Mouse (Mus musculus): ENCODE measurements around the gene Atrnl1.
"Not testable (repeated sequence)": the region's sequence is repeated elsewhere in the genome, so short reads cannot be mapped to it uniquely, and the experiment has no call there.

The Atrnl1 gene

DNA sequence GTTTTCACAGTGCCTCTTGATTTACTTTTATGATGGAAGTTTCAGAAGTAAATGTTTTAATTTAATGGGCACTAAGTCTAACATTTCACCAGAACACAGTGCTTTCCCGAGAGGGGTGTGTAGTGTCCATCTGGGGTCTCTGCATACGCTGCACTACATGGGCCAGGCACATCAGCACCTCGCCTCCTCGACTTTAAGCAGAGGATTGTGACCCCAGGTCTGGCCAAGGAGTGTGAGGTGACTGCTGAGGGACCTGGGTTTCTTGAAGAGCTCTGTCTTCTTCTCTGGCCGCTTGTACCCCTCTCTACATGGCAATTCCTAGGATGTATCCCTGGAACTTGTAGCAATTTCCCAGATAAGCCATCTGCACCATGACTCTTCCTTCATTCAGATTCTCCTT, 422.4 kb downstream of the Atrnl1 start:
- DNase-seq (ENCODE audit: low spot score) = no peak

DNA sequence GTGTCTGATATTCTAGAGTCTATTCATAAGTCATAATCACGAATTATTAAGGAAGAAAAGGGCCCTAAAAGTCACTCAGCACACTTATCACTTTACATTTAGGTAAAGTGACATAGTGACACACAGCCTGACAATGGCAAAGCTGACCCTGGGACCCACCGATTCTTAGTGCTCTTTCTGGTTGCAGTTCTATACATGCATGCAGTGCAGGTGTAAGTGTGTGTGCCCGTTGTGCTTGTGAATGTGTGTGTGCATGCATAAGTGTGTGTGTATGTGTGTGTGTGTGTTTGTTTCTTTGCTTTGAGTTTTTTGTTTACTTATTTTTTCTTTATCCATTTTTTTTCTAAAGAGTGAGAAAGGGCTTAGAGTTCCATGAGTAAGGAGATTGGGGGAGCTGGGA, 425.3 kb downstream of the Atrnl1 start:
- no peak for DNase-seq (ENCODE audit: low spot score)

DNA sequence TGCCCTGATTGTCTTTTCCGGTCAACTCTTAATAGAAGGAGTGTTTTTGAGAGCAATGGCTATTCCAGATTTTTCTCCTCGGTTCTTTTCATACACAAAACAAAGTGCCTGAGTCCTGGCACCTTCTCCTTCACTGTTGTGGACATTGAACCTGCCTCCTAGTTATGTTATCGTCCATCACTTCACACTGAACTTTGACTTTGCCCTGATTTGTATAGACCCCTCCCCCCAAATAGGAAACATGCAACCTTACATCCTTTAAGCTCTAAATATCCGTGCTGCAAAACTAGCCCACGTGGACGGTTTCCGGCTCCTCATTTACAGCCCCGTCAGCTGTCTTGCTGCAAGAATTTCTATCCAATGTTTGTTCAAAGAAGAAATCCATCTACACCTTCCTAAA, 432.3 kb downstream of the Atrnl1 start:
- no peak for DNase-seq (ENCODE audit: low spot score)

DNA sequence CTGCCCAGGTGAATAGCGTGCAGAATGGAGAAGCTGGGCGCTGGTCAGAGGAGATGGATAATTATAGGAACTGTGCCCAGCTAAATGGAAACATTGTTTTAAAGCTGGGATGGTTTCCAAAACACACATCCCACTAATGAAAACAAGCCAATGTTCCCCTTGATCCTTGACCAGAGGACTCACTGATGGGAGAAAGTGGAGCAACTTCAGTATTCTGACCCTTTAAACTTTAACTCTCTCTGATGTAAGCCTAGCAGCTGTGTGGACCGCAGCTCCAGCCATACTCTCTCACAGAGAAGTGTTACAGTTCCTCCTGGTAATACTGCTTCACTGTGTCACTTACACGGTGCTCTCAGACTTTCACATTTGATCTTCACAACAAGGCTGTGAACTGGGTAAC, 432.7 kb downstream of the Atrnl1 start:
- DNase-seq (ENCODE audit: low spot score) = no peak

DNA sequence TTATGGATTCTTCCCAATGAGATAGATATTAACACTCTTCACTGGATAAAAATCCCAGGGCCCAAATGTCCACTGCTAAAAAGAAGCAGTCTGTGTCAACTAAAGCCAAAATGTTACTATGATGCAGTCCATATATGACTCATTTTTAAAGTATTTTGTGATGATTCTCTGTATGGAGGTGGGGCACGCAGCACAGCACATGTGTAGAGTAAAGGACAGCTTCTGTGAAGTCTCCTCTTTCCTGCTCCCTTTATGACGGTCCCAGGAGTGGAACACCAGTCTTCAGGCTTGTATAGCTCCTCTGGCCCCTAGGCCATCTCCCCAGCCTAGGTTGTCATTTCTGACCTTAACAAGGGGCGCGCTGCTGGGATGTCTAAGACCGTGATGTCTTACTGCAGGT, 434.0 kb downstream of the Atrnl1 start:
- DNase-seq (ENCODE audit: low spot score) = no peak

DNA sequence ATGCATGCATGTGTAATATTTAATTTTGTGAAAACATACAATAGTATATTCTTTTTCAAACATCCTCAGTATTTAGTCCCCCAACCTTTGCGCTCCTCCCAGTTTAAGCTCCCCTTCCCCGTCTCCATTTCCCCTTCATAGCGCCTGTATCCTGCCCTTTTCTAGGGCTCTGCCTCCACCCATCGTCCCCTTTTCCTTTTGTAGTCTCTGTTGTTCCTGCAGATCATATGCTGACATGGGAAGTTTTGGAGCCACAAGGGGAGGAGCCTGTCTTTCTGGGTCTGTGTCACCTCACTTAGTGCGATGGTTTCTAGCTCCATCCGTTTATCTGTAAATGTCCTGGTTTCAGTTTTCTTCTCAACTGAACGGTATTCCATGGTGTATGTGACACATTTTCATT, 435.8 kb downstream of the Atrnl1 start:
- DNase-seq (ENCODE audit: low spot score) = no peak

DNA sequence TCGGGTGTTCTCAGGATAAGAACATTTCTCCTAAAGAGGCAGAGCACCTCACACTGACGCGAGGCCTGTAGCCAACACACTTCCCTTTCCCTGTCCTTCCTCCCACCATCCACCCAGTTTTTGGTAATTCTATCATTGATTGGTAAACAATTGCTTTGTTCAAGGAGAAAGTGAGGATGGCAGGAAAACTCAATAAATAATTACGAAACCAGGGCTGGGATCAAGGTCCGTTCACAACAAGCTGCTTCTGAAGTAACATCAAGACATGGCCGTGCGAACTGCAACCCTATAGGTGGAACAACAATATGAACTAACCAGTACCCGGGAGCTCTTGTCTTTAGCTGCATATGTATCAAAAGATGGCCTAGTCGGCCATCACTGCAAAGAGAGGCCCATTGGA, 439.6 kb downstream of the Atrnl1 start:
- DNase-seq (ENCODE audit: low spot score) = not testable (repeated sequence)

DNA sequence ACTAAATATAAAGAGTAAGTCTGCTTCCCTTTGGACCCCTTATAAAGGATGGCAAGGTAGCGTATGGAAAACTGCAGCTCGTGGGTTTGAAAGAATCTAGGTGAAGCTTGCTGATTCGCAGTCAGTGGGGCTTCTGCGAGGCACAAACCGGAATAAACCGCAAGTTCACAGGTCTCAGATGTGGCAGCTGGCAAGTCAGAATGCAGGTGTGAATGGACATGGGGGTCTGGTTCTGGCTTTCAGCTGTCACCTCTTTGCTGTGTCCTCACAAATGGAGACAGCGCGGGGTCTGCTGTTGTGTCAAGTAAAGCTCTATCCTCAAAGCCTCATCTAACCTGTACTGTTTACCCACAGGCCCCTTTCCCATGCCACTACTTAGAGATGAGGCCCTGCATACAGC, 440.2 kb downstream of the Atrnl1 start:
- DNase-seq (ENCODE audit: low spot score) = no peak

DNA sequence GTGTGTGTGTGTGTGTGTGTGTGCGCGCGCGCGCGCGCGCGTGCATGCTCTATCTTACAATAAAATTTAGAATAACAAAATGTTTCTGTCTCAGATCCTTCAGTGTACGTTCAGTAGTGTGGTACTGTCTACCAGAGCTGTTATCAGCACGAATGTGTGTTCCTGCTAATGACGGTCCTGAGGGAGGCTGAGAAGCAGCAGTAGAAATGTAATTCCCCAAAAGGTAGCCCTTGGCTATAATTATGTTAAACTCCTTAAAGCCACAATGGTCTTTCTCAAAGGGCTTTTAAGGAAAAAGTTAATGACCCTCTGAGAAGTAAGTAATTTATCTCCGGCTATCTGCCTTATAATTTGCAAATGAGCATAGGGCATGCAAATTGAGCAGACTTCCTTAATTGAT, 441.1 kb downstream of the Atrnl1 start:
- no peak for DNase-seq (ENCODE audit: low spot score)

DNA sequence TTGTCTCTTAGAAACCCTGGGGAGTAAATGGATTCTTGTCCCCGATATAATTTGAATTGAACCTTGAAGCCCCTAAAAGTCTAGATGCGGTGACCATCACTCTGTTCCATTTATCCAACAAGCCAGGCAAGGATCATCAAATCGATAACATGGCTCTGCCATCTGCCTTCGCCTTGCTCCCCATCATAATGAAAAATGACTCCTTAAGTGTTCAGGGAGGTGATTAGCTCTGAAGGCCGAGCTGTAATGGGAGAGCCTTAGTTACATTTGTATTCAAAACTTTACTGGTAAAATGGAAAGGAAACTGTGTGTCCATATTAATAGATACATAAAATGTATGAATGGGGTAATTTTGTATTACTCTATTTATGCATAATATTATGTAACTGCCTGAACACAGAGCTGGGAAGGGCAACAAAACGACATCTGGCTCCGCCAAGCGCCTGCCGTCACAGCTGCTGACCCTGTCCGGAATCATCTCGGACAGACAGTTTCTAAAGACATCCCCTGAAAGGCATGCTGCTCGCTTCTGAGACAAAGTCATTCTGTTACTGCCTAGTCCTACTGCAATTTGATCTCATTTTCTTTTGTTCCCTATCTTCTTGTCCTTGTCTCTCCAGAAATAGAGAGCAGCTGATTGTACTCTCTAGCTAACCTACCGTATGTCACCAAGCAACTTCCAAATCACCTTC, 441.8 kb downstream of the Atrnl1 start:
- DNase-seq (ENCODE audit: low spot score) = no peak

DNA sequence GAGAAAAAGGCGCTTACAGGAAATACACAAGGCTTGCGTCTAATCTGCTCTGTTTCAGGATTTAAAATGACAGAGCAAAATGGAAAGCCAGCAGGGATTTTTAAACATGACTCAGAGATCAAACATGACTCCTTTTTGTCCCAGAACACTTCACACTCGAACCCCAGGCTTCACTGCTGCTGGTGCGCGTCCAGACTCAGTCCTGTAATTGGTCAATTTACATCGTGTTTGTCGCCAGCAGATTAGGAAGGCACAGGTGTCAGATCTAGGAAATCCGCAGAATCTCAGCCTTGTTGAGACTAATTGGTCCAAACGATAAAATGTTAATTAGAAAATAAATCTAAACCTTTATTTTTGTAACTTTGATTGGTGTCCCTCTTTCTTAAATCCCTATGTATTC, 448.9 kb downstream of the Atrnl1 start:
- DNase-seq (ENCODE audit: low spot score) = no peak

DNA sequence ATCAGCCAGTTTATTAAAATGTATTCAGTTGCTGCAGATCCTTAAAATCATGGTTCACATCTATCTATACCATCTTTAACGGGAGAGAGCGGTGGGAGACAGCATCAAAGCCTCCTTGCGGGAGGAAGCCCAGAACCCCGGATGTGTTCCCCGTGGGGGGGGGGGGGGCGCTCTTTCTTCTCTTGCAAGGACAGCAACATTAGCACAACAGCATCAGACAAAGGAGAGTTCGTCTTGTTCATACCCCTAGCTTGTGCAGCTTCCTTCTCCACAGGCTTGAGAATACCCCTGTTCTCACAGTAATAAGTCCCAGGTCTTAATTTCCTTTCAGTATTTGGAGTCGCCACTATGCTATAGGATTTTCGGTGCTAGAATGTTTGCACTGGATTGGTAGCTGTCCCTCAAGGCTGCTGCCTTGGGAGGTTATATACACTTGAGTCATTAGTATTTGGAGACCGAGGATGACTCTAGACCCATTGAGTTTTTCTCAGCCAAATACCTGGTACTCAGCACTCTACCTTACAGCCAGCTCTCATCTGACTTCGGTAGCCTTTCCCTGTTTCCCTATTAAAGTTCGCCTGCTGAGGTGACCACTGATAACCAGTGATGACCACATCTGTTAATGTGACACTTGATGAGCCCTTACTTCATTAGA, 449.5 kb downstream of the Atrnl1 start:
- no peak for DNase-seq (ENCODE audit: low spot score)

DNA sequence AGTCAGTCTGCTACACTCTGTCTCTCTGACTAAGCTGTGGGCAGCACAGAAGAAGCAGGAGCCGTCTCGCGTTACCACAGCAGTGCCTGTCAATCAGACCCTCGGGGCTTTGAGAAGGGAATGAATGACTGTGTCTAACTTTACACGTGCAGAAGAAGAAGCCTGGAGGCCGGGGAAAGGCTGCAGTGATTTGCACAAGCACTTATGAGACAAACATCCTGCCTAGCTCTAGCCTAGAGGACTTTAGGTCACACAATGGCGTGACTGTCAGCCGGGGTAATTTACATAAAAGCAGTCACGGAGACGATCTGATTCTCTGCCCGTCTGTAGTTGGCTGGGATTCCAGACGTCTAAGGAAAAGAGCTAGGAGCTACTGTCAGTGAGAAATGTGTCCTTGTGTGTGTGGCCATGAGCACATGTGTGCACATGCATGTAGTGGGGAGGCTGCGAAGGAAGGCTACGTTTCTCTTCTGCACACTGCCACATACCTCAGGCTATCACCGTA, 450.1 kb downstream of the Atrnl1 start:
- no peak for DNase-seq (ENCODE audit: low spot score)

DNA sequence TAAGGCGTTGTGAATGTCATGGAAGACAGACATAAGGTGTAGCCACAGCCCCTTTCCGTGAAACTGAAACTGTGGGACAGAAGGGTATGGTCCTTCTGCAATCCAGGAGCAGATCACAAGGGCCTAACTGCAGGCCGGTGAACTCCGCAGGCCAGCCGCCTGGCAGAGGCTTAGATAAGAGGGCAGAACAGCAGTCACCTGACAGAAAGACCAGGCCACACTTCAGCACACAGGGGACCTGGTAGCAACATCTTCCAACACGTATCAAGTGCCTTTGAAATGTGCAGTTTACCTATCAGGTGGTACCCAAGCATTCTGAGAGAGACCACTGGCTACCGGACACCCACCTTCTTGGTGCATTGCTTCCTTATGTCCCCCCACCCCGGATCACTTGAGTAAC, 451.1 kb downstream of the Atrnl1 start:
- DNase-seq (ENCODE audit: low spot score) = no peak

DNA sequence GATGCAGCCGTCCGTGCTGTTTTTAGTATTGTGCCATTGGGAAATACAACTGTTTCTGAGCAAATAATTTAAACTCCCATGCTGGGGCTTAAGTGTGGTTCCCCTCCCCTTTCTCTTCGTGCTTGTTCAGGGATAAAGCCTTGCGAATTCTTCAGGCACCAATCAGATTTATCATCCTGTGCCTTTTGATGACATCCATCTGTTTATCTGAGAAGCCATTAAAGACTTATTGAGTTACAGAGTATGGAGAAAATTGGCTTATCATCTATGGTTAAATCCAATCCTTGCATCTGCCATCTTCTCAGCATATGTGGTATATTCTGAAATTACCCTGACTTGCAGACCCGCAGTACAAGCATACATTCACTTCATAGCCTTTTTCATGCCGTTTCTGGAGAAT, 452.7 kb downstream of the Atrnl1 start:
- DNase-seq (ENCODE audit: low spot score) = no peak

DNA sequence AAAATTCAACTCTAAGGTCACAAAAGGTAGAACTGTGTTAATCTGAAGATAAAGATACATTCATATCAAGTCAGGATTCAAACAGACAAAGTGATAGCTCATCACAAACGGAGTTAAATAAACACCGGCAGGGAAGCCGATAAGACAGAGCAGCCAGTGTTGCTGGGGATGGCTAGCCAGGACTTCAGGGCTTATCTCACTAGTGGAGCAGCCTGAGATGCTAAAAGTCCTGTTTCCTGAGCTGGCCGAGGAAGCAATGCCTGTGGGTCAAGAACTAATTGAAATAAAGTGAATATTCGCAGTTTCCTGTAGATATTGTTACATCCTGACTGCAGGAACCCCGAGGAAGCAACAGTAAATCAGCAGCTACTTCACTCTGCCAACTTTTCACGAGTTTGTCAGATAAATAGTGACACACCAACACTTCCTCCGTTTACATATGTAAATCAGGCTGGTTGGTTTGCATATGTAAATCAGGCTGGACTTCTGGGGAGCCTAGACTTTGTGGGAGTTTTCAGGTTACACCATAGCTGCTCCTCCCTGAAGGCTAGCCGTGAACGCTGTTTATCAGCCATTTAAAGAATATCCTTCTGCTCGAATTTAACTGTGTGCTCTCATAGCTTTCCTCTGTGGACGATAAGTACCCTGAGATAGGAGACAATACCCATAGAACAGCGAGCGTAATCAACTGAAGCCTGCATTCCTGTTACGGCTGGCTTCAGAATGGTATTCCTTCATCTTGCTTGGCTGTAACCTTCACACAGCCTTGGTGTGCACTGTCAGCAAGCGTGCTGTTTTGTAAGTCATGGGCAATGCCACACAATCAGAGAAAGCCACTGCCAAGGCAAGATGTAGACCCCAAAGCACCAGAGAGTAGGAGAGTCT, 453.5 kb downstream of the Atrnl1 start:
- no peak for DNase-seq (ENCODE audit: low spot score)

DNA sequence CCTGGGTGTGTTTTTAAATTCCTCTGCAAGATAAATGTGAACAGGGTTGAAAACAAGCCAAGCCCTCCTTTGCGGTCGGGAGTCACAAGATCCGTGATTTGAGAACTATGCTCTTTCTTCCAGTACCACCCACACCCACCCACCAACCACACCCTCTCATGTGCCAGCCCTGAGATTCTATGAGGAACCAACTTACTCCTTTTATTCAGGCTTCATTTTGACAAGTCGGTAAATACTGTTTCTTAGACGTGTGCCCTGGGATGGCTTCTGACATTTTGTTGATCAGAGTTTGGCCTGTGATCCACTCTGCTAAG, 454.1 kb downstream of the Atrnl1 start:
- peak; percentile 52 for DNase-seq (ENCODE audit: low spot score)

DNA sequence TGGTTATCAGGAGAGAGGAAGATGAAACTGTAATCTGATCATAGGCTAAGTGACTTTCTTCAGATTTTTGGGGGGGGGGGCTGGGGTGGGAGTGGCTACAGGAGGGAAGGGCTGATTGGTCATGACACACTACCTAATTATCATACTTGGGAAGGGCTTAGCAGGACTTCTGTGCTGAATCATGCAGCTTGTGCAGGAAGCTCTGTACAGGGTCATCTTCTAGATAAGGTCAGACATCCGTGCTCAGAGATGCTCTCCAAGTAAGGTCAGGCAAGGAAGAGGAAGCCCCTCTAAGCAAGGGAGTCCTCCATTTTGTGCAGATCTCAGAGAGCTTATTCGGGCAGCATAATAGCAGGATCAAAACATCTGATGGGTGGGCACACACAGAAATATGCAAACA, 454.7 kb downstream of the Atrnl1 start:
- no peak for DNase-seq (ENCODE audit: low spot score)

DNA sequence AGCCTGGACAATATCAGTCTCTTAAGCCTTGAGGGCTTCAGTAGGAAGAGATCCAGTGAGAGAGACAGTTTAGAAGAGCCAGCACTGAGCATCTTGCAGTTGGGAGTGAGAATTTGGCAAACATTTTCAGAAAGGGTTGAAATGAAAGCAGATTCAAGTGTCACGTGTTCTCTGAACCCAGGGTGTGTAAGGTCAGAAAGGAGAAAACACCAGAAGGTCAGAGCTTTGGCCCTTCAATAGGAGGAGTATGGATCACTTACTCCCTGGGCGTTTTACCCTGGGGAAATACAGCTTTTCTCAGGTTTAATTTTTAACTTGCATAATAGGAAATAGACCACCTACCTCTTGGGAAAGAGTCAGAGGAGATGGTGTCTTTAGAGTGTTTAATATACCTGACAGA, 457.3 kb downstream of the Atrnl1 start:
- no peak for DNase-seq (ENCODE audit: low spot score)

DNA sequence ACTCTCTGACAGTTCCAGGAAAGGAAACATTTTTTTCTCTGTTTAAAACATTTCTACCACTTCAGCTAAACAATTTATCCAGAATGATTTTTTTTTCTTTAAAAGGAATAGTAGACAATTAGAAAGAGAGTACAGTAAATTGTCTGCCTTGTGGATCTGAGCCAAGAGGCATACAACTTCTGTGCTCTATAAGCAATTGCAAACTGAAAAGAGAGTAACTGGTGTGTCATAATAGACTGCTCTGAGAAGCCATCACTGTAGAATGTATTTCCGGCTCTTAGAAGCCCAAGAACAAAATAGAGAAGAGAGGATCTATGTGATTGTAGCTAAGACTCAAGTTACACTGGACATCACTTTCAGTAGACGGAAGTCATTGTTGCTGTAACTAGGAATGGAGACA, 458.1 kb downstream of the Atrnl1 start:
- no peak for DNase-seq (ENCODE audit: low spot score)

DNA sequence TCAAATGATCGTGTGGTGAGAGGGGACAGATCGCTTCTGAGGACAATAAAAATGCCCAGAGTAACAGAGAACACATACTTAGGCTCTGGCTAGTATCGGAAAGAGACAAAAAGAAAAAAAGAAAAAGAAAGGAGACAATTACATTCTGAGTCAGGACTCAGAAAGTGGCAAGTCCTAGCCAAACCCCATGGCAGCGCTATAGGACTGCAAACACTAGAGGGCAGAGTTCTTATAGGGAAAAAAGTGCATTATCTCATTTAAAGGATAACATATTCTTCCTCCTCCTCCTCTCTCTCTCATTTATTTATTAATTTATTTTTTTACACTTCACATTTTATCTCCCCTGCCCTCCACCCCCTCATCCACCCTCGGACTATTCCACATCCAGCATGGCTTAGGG, 461.6 kb downstream of the Atrnl1 start:
- DNase-seq (ENCODE audit: low spot score) = no peak

DNA sequence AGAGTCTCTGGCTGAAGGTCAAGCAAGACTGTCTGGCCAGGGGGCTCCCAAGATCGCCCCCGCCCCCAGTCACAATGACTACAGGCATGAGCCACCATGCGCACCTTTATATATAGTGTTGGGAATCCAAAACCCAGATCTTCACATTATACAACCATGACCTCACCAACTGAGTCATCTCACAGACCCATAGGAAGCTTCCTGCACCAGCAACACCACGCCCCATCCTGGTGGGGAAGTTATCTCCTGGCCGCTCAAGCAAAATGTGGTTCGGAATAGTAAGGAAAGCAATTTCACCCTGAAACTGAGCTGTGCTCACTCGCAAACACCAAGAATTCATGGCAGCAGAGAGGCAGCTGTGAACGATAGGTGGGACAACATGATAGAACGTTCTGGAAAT, 462.0 kb downstream of the Atrnl1 start:
- no peak for DNase-seq (ENCODE audit: low spot score)

DNA sequence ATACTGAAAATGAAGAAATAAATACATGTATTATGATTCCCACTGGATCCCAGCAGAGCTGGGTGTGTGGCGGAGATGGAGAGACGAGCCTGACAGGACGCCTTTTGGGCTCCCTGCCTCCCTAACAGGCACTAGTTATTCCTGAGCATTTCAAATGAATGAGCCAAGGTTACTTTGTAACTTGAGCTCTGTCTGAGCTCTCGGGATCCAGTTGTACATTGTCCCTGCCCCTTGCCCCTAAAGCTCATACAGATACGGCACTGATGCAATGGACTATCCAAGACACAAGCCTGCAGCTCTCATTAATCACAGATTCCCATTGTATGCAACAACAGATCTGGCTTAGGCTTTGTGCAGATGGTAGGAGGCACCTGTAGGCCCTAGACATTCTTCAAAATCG, 464.4 kb downstream of the Atrnl1 start:
- DNase-seq (ENCODE audit: low spot score) = no peak
